Mouse (Mus musculus): ENCODE measurements around the gene Zbtb24. TPM values are rescaled to one million over a fixed set of nuclear protein-coding genes. Genes with fewer than 3 reads are reported as not detected.

Gene Zbtb24
- total RNA-seq, 2 experiments from 2014 or later = 16.3 to 22.7 TPM

- no peak for DNase-seq (ENCODE audit: low spot score in 2 of 2)
- intact Hi-C loops (cut with DNase I) = no loop called here
These were observed 10.3 kb downstream of the Zbtb24 start for GRCm38 (mm10) chr10:41460501-41460900.

GRCm38 (mm10) chr10:41461057-41461722 lies 11.0 kb downstream of the Zbtb24 start:
- DNase-seq (ENCODE audit: low spot score in 2 of 2) = no peak

GRCm38 (mm10) chr10:41464401-41464955 lies 14.3 kb downstream of the Zbtb24 start:
- DNase-seq (ENCODE audit: low spot score in 2 of 2) = no peak
- intact Hi-C loops (cut with DNase I) = no loop called here

More at GRCm38 (mm10) chr10:41461057-41461722, 11.0 kb downstream of the Zbtb24 start:
- intact Hi-C loops (cut with DNase I) = no loop called here

- intact Hi-C loops (cut with DNase I) = no loop called here
- no peak for DNase-seq (ENCODE audit: low spot score in 2 of 2)
These were observed 17.1 kb downstream of the Zbtb24 start for GRCm38 (mm10) chr10:41467325-41467724.

GRCm38 (mm10) chr10:41470693-41471092 lies 20.5 kb downstream of the Zbtb24 start:
- no peak for DNase-seq (ENCODE audit: low spot score in 2 of 2)
- intact Hi-C loops (cut with DNase I) = no loop called here

- no peak for DNase-seq (ENCODE audit: low spot score in 2 of 2)
- intact Hi-C loops (cut with DNase I) = no loop called here
These were observed 22.4 kb downstream of the Zbtb24 start for GRCm38 (mm10) chr10:41472534-41472933.

GRCm38 (mm10) chr10:41472962-41473481 lies 22.8 kb downstream of the Zbtb24 start:
- intact Hi-C loops (cut with DNase I) = no loop called here

GRCm38 (mm10) chr10:41473782-41474468 lies 23.7 kb downstream of the Zbtb24 start:
- DNase-seq (ENCODE audit: low spot score in 2 of 2) = no peak
- intact Hi-C loops (cut with DNase I) = no loop called here

More at GRCm38 (mm10) chr10:41472962-41473481, 22.8 kb downstream of the Zbtb24 start:
- DNase-seq (ENCODE audit: low spot score in 2 of 2) = no peak

- no peak for DNase-seq (ENCODE audit: low spot score in 2 of 2)
- intact Hi-C loops (cut with DNase I) = no loop called here
These were observed 24.8 kb downstream of the Zbtb24 start for GRCm38 (mm10) chr10:41474981-41475391.

- intact Hi-C loops (cut with DNase I) = no loop called here
- DNase-seq (ENCODE audit: low spot score in 2 of 2) = peak; percentile 42 to 47
These were observed 26.2 kb downstream of the Zbtb24 start, which contains the start of gene Mical1 for GRCm38 (mm10) chr10:41476171-41477017. Gene Mical1, plus strand, starts transcription at chr10:41476314.

GRCm38 (mm10) chr10:41477018-41477277 lies 26.8 kb downstream of the Zbtb24 start:
- DNase-seq (ENCODE audit: low spot score in 2 of 2) = no peak
- intact Hi-C loops (cut with DNase I) = no loop called here

- intact Hi-C loops (cut with DNase I) = no loop called here
- DNase-seq (ENCODE audit: low spot score in 2 of 2) = peak; percentile 28 to 49
These were observed 27.3 kb downstream of the Zbtb24 start for GRCm38 (mm10) chr10:41477278-41478181.

GRCm38 (mm10) chr10:41479961-41480360 lies 29.8 kb downstream of the Zbtb24 start:
- no peak for DNase-seq (ENCODE audit: low spot score in 2 of 2)
- intact Hi-C loops (cut with DNase I) = no loop called here

- intact Hi-C loops (cut with DNase I) = no loop called here
- DNase-seq (ENCODE audit: low spot score in 2 of 2) = no peak
These were observed 31.0 kb downstream of the Zbtb24 start for GRCm38 (mm10) chr10:41480938-41481880.

- intact Hi-C loops (cut with DNase I) = no loop called here
- no peak for DNase-seq (ENCODE audit: low spot score in 2 of 2)
These were observed 32.3 kb downstream of the Zbtb24 start for GRCm38 (mm10) chr10:41482446-41482845.

GRCm38 (mm10) chr10:41485778-41486177 lies 35.6 kb downstream of the Zbtb24 start:
- intact Hi-C loops (cut with DNase I) = no loop called here

GRCm38 (mm10) chr10:41486506-41487170 lies 36.5 kb downstream of the Zbtb24 start:
- DNase-seq (ENCODE audit: low spot score in 2 of 2) = no peak
- intact Hi-C loops (cut with DNase I) = no loop called here

More at GRCm38 (mm10) chr10:41485778-41486177, 35.6 kb downstream of the Zbtb24 start:
- DNase-seq (ENCODE audit: low spot score in 2 of 2) = no peak

Data from left cerebral cortex, postnatal 36 days (tissue).